Mouse (Mus musculus): ENCODE measurements at regions not wholly inside any gene's neighbourhood (a gene's known extent, or its start where the extent isn't known, plus 50 kb on each side); places are given as distances from the start of the nearest gene placed in this dataset.

DNA sequence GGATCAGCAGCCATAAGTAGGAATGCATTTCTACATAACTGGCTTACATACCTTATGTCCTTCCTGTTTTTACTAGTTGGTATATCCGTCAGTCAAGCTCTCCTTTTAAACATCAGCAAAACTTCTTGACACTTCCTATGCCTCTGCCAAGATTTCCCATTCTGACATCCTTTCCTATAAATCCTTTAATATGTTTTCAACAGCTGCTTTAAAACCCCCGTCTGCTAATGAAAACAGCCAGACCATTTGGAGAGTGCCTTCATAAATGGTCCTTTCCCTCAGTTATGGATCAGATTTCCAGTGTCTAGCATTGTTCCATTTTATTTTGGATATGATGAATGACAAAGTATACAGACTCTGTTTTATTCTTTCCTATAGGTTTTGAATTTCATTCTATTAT, 270.7 kb upstream of the Rgmb start:
- no peak for DNase-seq

DNA sequence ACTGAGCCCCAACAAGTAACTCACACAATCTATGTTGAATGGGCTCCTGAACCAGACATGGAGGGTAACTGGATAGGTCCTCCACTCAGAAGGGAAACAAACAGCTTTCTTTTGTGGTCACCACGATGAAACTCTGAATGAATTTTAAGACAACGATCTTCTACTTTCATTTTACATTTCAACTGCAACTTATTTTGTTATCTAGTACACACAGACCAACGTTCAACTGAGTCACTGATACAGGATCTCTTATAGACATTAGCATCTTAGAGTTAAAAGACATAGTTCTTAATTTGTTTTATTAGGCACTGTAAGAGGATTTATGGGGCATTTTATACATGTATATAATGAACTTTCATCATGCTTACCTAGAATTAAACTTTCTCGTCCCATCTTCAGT, 262.1 kb upstream of the Rgmb start:
- DNase-seq, result no peak

DNA sequence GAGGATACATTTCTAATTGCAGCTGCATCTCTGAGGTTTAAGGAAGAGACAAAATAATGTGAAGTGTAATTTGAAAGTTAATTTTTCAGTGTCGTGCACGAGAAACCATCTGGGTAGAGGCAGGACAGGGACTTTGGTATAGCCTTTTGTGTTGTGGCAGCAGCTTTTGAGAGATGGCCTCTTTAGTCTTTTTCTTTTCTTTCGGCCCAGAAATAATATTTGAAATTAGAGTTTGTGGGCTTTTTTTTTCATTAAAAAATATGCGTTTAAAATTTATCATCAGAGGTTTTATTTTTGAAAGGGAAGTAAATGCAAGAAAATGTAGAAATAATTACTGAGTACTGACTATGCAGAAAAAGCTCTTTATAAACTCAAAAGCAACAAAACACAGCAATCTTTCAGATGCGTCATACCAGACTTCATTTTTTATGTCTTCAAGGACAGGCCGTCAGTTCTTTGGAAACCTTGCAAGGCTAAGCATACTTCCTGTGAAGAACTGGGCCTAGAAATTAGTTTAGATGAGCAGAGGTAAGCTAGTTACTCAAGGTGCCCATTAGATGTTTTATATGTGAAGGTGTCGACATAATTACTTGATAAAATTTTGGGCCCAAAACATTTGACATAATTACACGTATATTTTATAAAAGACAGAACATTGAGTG, 258.9 kb upstream of the Rgmb start:
- no peak for DNase-seq

DNA sequence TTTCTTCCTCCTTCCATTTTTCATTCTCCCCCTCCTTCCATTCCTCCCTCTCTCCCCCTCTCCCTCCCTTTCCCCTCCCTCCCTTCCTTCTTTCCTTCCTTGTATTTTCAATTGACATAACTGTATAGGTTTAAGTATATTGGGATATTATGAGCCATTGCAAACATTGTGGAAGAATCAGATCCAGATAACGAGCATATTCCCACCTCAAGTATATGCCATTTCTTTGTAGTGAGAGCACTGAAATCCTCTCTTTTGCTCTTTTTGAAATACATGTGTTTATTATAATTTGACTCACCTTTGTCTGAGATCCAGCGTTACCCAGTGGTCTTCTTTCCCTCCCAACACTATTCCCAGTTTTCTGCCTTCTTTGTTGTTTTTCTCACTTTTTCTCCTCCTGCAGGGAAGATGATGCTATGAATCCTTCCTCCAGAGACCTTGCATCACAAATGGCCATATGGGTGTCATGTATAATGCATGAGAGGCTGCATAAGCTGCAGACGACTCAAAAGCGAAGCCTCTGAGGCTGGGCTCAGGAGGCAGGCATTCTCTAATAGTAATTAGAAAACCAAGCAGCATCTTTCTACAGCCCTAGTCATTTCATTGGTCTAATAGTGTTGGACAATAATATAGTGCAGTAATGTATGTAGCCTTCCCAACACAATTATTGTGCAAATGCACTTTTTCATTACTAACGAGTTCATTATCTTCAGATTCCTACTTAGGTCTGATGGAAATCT, 258.2 kb upstream of the Rgmb start:
- DNase-seq, result no peak

DNA sequence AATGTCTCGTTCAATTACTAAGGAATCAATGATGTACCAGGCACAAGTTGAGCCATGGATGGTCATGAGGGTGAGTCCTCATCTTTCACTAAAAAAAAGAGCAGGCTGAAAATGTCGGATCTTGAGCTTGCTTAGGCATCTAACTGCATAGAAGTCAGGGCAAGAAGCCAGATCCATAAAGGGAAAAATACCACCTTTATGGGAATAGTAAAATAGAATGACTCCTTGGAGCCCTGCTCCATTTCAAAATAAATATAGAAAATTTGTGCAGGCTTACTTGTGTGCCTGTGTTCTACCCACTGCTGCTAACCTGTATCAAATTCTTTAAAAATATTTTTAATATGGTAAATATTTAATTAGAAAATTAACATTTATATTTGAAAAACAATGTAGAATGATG, 256.2 kb upstream of the Rgmb start:
- DNase-seq, result no peak

DNA sequence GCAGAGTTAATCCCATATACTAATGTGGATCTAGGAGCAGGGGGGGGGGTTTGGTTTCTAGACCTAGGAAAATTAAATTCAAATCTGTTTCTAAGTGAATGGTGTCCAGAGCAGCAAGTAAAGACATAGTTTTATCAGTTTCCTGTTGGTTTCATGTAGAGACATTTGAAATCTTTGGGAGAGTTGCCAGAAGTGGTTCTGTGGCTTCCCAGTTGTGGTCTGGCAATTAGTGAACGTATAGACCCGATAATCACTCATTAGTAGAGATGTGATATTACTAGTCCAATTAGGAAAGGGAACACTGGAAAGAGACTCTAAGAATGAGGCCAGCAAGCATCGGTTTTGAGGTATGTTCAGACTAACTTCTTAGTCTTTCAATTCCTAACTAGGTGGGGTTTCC, 252.0 kb upstream of the Rgmb start:
- DNase-seq, result no peak

DNA sequence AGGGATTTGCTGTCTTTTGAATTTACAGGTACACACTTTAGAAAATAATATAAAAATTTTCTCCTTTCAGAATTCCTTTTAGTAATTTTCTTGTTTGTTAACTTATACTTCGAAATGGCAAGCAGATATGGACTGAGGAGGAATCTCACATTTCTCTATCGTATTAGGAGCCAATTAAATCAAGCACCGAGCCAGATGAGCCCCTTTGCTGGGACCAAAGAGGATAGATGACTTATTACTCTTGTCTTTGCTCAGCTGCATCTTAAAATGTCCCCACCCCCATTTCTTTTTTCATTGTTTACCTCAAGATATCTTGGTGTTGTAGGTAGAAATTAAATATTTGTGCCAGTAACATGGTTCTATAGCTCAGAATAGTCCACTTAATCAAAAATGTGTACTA, 247.7 kb upstream of the Rgmb start:
- DNase-seq, result no peak

DNA sequence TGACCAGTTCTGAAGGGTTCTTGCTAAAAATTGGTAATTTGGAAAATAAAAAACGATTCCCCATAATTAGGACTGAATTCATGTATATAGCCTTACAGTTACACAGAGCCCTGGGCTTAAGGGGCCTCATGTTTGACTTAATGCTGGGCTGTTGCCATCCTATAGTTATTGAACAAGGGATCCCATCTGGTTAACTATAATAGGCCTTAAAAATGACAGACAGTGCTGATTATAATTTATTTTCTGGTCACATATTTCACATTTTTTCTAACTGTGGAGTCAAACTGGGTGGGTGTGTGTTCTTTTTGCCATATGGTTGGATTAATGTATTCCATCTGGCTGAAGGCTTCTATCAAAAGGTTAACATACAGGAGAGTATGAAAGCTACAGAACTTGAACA, 238.5 kb upstream of the Rgmb start:
- no peak for DNase-seq

DNA sequence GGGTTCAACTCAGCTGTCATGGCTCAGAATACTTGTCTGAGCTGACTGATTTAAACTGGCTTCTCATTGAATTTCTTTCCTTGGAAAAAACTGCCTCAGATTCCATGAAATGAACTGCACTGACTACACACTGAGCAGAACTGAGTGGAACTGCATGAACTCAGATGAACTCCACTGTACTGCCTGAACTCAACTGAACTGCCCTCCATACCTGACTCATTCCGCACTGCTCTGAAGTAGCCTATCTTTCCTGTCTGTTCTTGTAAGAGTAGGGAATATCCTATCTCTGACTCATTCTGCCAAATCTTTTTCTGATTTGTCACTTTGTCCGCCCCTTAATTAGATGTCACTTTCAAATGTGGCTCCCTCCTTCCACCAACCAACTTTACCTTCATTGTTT, 237.0 kb upstream of the Rgmb start:
- no peak for DNase-seq

DNA sequence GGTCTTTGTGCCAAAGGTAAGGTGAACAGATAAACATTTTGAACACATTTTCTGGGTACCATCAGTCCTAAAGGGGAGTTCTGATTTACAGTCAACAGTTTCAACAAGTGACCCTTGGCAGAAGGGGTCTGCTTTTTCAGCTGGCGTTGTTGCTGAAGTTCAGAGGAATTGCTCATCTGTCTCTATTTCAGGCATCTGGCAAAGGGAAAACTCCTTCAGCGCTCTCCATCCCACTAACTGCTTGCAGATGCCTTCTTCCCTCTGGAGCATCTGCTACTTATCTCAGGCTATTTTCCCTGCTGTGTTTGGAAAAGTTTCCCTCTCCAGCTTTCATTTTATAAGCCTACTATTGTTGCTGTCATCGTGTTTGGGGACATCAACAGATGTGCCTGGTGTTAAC, 223.6 kb upstream of the Rgmb start:
- no peak for DNase-seq

DNA sequence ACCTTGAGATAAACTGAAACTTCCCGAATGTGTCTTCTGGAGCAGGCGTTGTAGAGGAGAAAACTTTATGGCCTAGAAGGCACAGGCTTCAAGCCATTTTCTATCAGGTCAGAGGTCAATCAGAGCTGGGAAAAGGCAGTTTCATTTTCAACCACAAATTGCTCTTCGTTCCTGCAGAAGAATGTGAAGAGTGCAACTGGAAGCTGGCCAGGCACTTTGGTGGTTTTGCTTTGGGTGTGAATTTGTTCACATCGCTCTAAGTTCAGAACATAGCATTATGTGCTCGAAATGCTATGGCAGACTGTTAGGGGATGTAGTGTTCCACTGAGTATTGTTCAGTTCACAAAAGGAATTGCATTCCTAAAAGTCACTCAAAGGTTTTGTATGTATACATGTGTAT, 220.9 kb upstream of the Rgmb start:
- DNase-seq, result no peak

DNA sequence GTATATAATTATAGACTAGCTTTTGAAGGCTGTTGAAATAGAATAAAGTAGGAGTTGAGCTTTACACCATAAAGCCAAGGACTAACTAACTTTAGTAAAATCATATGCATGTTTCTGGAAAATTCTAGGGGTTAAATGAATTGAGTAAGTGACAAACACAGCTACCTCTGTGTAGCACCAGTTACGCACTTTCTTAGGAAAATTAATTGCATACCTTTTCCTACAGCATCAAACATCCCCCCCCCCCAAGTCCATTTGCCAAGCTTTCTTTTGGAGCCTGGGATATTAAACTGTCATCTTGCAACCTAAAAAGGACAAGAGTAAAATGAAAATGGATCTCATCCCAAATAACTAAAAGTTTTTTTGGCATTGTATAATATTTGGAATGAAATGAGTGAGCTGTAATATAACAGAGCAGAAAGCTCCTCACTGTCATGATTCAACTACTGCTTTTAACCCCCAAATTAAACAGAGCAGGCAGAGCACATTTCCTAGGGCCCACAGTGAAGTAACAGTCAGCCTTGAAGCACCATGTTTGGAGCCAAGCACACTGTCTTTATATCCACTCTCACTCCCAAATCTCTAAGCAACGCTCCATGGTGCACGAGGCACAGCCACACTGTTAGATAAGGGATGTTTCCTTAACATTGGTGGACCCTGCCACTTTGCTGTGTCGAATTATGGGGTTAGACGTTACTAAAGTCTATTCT, 210.9 kb upstream of the Rgmb start:
- no peak for DNase-seq

DNA sequence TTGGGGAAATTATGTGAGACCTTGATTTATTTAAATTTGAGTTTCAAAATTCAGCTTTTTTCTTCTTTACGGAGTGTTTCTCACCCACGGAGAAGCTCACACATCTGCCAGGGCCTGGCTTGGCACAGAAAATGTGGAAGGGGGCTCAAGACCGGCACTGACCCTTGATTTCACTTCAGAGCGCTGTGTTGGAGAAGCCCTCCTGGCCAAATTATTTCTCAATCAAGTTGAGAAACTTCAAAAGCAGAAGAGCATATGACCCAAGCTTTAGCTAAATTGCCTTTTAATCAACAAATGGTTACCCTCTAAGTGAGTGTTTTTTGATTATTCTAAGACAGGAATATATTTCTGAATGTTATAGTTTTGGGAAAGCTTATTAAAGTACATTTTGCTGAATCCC, 197.2 kb upstream of the Rgmb start:
- DNase-seq, result no peak

DNA sequence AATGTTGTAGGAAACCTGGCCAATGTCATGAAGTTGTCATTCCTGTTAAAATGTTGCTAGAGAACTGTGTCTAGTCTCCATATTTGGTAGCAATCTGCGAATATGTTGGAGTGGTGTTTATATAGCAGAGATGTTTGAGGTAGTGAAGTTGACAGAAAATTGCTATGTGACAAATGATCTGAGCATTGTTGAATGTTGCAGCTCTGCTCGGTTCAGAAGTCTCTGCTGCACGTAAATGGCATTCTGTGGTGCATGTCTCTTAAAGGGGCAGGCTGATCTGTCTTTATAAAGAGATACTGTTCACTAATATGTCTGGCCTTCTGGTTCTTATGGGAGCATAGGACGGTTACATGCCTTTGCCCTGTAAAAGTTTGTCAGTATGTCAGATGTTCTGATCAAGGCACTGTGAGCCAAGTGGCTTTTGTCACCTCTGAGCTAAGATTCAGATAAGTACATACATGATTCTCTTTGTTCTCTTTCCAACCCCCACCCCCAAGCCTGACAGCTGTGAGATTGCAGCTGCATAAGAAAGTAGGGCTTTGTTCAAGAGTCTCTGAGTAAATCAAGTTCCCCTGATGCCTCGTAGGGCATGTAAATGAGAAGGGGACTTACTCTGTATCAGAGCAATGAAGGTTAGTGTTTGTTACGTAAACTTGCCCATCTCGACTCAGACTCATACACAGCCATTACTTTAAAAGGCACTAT, 174.2 kb upstream of the Rgmb start:
- DNase-seq, result no peak

DNA sequence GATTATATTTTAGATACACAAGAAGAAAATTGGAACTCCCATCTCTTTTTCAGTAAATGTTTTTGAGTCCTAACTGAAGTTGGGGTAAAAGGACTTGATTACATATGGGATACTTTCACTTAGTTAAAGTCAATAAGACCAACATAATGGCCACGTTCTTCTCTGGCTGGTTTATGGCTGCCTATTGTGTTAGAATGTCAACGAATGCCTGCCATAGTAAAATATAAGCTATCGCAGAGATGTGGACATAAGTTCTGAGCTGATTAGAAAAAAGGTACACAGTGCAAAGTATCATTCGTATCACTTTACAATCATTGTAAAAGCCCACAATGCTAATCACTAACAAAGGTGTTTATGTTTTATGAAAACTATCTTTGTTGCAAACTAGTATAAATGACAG, 173.2 kb upstream of the Rgmb start:
- DNase-seq, result no peak

DNA sequence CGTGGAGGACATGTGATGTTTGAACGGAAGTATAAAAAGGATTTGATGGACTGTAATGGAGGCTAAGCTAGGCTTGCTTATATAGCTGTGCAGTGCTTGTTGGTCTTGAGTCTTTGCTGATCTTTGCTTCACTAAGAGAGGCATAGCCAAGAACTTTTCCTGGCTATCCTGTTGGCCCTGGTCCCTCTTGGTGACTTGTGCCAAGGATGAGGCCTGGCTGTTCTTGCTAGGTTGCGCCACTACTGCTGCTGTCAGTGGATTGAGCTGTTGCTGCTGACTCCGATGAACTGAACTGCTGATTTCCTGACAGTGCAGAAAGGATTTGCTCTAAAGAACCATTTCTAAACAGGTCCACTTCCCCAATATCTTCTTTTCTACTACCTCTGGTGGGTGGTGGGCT, 167.9 kb upstream of the Rgmb start:
- no peak for DNase-seq

DNA sequence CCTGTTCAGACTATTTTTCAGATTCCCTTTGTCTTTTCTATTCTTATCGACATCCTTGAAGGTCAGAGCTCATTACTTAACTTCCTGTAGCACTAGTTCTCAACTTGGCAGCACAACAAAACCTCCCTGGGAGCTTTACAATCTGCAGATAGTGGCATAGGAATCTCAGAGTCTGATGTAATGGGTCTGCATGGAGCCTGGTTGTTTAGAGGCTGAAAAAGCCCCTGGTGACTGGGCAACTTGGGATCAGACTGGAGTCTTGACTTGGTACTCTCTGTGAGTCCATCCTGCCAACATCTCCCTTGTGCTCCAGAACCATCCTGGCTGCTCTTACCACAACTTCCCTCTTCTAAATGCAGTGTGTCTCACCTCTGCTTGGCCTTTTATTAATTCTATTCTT, 166.4 kb upstream of the Rgmb start:
- DNase-seq, result no peak

DNA sequence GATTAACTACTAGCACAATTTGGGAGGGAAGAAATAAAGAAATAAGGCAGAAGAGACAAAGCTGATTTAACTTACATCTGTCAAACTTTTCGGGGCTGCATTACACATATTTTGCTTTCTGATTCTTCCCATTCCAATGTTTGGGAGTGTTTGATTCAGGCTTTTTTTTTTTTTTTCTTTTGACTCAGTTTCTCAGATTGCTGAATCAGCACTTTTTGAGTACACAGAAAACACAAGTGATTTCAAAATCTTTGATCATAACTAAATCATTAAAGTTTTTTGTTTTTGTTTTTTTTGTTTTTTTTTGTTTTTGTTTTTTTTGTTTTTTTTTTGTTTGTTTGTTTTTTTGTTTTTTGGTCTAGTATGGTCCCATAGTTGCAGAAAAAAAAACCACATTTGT, 164.7 kb upstream of the Rgmb start:
- no peak for DNase-seq

DNA sequence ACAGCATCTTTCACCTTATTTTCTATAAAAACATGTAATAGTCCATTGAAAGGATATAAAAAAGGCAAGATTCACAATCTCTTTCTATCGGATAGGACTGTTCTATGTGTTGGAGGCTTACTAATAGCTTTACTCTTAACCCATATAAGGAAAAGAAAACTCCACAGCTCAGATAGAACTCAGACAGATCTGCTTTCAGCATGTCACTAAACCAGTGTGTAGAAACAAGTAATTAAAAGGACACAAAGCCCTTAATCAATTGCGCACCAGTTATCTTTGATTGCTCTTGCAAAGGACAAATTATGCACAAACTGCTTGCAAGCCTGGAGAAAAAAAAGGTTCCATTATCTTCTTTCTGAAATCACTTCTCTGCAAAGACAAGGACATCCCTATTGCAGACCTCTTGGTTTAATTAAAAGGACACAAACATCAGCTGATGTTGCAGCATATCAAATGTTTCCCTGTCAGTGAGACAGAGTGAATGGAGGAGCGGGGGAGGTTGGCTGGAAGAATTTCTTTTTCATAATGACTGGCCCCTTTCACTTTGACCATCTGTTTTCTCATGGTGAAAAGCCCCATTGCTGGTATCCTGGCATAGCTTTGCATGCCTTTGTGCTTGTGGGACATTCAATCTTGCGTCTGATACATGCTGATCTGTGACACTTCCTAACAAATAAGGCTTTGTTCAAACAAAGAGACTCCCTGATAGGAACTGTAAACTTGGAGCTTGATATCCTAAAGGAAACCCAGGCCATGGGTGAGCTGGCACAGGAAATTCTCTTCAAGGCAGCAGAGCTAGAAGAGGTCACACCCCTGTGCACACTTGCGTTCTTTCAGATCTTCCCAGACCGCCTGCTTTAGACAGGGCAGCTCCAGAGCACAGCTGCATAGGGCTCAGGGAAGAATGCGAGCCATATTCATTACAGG, 162.8 kb upstream of the Rgmb start:
- peak; percentile 7 for DNase-seq

DNA sequence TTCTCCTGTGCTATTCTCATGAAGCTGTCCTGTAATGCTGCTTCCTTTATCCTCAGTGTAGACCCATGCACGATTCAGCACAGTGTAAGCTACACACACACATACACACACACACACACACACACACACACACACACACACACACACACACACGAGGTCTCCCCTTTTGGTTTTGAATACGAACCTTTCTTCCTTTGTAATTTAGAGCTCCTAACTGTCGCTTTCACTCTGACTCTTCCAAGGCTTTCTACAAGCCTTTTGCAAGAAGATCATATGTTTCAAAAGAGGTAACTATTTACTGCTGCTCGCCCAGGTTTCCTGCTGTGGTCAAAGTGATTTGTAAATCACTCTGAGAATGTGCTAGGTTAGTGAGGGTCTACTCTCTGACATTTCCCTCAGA, 161.1 kb upstream of the Rgmb start:
- no peak for DNase-seq

DNA sequence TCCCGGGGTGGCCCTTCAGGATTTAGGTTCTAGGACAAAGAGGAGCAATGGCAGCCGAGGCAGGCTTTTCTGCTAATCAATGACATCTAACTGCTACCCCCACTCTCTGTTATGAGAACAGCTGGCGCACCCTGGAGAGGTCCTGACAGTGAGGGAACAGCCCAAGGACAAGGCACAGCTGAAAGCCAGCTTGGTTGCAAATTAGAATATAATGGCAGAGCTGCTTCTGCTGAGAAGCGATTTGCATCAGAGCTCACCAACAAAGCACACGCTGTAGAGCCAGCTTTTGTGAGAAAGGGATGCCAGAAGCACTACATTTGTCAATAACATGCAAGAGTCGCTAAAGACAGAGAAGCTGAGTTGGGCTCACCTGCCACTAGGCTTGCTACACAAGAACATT, 159.5 kb upstream of the Rgmb start:
- DNase-seq, result no peak

DNA sequence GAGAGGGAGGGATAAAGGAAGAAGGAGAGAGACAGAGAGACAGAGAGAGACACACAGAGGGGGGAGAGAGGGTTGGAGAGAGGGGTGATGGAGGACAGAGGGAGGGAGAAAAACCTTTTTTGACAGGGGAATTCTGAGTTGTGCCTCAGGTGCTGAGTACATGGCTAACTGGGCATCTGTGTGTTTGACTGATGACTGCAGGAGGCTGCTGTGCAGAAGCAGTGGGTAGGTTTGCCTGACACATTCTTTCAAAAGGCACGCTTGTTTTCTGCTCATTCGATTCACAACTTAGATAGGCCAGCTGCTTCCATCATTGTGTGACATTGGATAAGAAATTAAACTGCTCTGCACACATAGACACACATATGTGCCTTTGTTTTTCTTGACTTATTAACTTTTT, 150.7 kb upstream of the Rgmb start:
- DNase-seq, result no peak
